Mouse (Mus musculus) C2C12 (cell line): ENCODE data around the gene Itpkc.

Source experiments
- CTCF ChIP-seq: IDR thresholded peaks from one replicate; pipeline ENCODE4 v1.5.1; 2011; ENCODE audit not compliant: control insufficient read depth, insufficient read depth, insufficient read length
- MAX ChIP-seq: IDR thresholded peaks from one replicate; pipeline ENCODE4 v1.6.1; 2011; ENCODE audit warnings: mild to moderate bottlenecking, control low read depth
- USF1 ChIP-seq: IDR thresholded peaks from one replicate; pipeline ENCODE4 v1.6.1; 2011; ENCODE audit warnings: low read depth, mild to moderate bottlenecking, control low read depth, moderate library complexity

GRCm38 (mm10) chr7:27231693-27232331 is 3.4 kb upstream of the Itpkc start:
- TF ChIP-seq CTCF (no peak), USF1 (no peak), MAX (no peak)
